Mouse (Mus musculus): ENCODE data around the gene Fabp1.

Fabp1 gene

GRCm38 (mm10) chr6:71211917-71212316 lies 12.3 kb downstream of the Fabp1 start:
- DNase-seq (ENCODE audit: low read depth): no peak

GRCm38 (mm10) chr6:71212471-71212870 lies 12.8 kb downstream of the Fabp1 start:
- DNase-seq (ENCODE audit: low read depth): no peak

- peak; percentile 31 for DNase-seq (ENCODE audit: low read depth)
These were observed 21.9 kb downstream of the Fabp1 start for GRCm38 (mm10) chr6:71221501-71221900.

GRCm38 (mm10) chr6:71224184-71224943 lies 24.7 kb downstream of the Fabp1 start:
- DNase-seq (ENCODE audit: low read depth): no peak

- no peak for DNase-seq (ENCODE audit: low read depth)
These were observed 26.9 kb downstream of the Fabp1 start for GRCm38 (mm10) chr6:71226544-71226943.

- DNase-seq (ENCODE audit: low read depth): no peak
These were observed 27.6 kb downstream of the Fabp1 start for GRCm38 (mm10) chr6:71227157-71227770.

- DNase-seq (ENCODE audit: low read depth): no peak
These were observed 35.5 kb downstream of the Fabp1 start for GRCm38 (mm10) chr6:71235121-71235520.

GRCm38 (mm10) chr6:71235944-71236343 lies 36.3 kb downstream of the Fabp1 start:
- DNase-seq (ENCODE audit: low read depth): no peak

- DNase-seq (ENCODE audit: low read depth): no peak
These were observed 36.9 kb downstream of the Fabp1 start for GRCm38 (mm10) chr6:71236506-71236905.

GRCm38 (mm10) chr6:71237031-71237431 lies 37.4 kb downstream of the Fabp1 start:
- no peak for DNase-seq (ENCODE audit: low read depth)

GRCm38 (mm10) chr6:71239069-71239750 lies 39.6 kb downstream of the Fabp1 start:
- no peak for DNase-seq (ENCODE audit: low read depth)

GRCm38 (mm10) chr6:71240831-71241230 lies 41.2 kb downstream of the Fabp1 start:
- no peak for DNase-seq (ENCODE audit: low read depth)

GRCm38 (mm10) chr6:71242811-71243210 lies 43.2 kb downstream of the Fabp1 start:
- DNase-seq (ENCODE audit: low read depth): no peak

- DNase-seq (ENCODE audit: low read depth): peak; percentile 11
These were observed 43.6 kb downstream of the Fabp1 start for GRCm38 (mm10) chr6:71243258-71243657.

GRCm38 (mm10) chr6:71248420-71248819 lies 48.8 kb downstream of the Fabp1 start:
- no peak for DNase-seq (ENCODE audit: low read depth)

GRCm38 (mm10) chr6:71249615-71250014 lies 50.0 kb downstream of the Fabp1 start:
- no peak for DNase-seq (ENCODE audit: low read depth)

GRCm38 (mm10) chr6:71250951-71251350 lies 51.3 kb downstream of the Fabp1 start:
- peak; percentile 70 for DNase-seq (ENCODE audit: low read depth)

- DNase-seq (ENCODE audit: low read depth): no peak
These were observed 54.8 kb downstream of the Fabp1 start for GRCm38 (mm10) chr6:71254456-71254855.

Measured in 416B (cell line).